Mouse (Mus musculus): ENCODE data around the gene Zfp11. TPM values are rescaled to one million over a fixed set of nuclear protein-coding genes. Genes with fewer than 3 reads are reported as not detected.

Zfp11 gene
- polyA plus RNA-seq (2012; rRNA removed) (0.67 and 0.75 TPM in 2 replicates), polyA plus RNA-seq (2014; fragmentation: Nextera tagmentation; extraction: Ambion mirVana) (0.61 and 0.65 TPM in 2 replicates)

GRCm38 (mm10) chr5:129670036-129670458 is at the start of gene Zfp11:
Zfp11 (minus strand) TSS chr5:129670099.
- H3K9ac ChIP-seq (replicated peaks), result peak within 1 kb of the TSS; percentile 58
- H3K36me3 ChIP-seq (replicated peaks; ENCODE audit: control insufficient read depth, insufficient read depth, low read depth), result no peaks in the 10 kb centered on the region
- 0 out of 4 replicates have a peak, but pooled peaks cover 2% of the 10 kb centered on the region in 2 experiments for H3K4me1 ChIP-seq (replicated peaks; ENCODE audit: control insufficient read depth in 2 of 2, insufficient read depth in 2 of 2, low read length in 1 of 2)
- no peak for TF ChIP-seq CTCF (IDR thresholded peaks at IDR 0.05; ENCODE audit: low read depth)
- no peak for TF ChIP-seq EP300 (IDR thresholded peaks at IDR 0.05; ENCODE audit: low read depth)
- H3K27me3 ChIP-seq (ENCODE audit: control insufficient read depth, insufficient read depth, low read length), result no peaks in the 10 kb centered on the region
- H3K27ac ChIP-seq, result no peak within 1 kb of the TSS
- H3K4me3 ChIP-seq (ENCODE audit: insufficient read depth in 1 of 2, low read depth in 2 of 2, low read length in 2 of 2), result peak within 1 kb of the TSS; percentile 64 to 68
- DNase-seq (ENCODE audit: low read depth in 3 of 3, low spot score in 3 of 3) (peak; percentile 54 to 58 (median 56)), ATAC-seq (ENCODE audit: insufficient read depth) (peak; percentile 82)
- 1% methylated on average over 23 of the region's 23 CpGs for WGBS (ENCODE audit: insufficient replicate concordance)
- peak within 1 kb of the TSS; percentile 74 for H3K4me2 ChIP-seq (ENCODE audit: low read depth)
- no peaks in the 10 kb centered on the region for H3K9me3 ChIP-seq (ENCODE audit: control insufficient read depth, low read length)

- H3K27ac ChIP-seq, result no peak overlapping the region
- no peak for DNase-seq (ENCODE audit: low read depth in 3 of 3, low spot score in 3 of 3)
- no peak overlapping the region for H3K4me2 ChIP-seq (ENCODE audit: low read depth)
Measured at GRCm38 (mm10) chr5:129717016-129717415, 47.1 kb upstream of the Zfp11 start.

GRCm38 (mm10) chr5:129715326-129715861 is 45.5 kb upstream of the Zfp11 start, which contains the start of gene Mrps17:
Mrps17 (plus strand) TSS chr5:129715497.
- Histone ChIP-seq H3K4me1 (replicated peaks; ENCODE audit: control insufficient read depth in 2 of 2, insufficient read depth in 2 of 2, low read length in 1 of 2) (peaks cover 3 to 6% of the 10 kb centered on the region in 2 experiments), H3K4me3 (ENCODE audit: insufficient read depth in 1 of 2, low read depth in 2 of 2, low read length in 2 of 2) (peak within 1 kb of the TSS; percentile 84 to 96), H3K27me3 (ENCODE audit: control insufficient read depth, insufficient read depth, low read length) (no peaks in the 10 kb centered on the region), H3K36me3 (replicated peaks; ENCODE audit: control insufficient read depth, insufficient read depth, low read depth) (peaks cover 23% of the 10 kb centered on the region), H3K4me2 (ENCODE audit: low read depth) (peak within 1 kb of the TSS; percentile 97), H3K9ac (replicated peaks) (peak within 1 kb of the TSS; percentile 72), H3K9me3 (ENCODE audit: control insufficient read depth, low read length) (no peaks in the 10 kb centered on the region), H3K27ac (peak within 1 kb of the TSS; percentile 73)
- 1% methylated on average over 33 of the region's 33 CpGs for WGBS (ENCODE audit: insufficient replicate concordance)
- TF ChIP-seq CTCF (IDR thresholded peaks at IDR 0.05; ENCODE audit: low read depth), result 0 out of 2 replicates have a peak, but pooled peaks have one; percentile 25
- TF ChIP-seq EP300 (IDR thresholded peaks at IDR 0.05; ENCODE audit: low read depth), result no peak
- peak; percentile 93 to 94 (median 94) for DNase-seq (ENCODE audit: low read depth in 3 of 3, low spot score in 3 of 3)
- ATAC-seq (ENCODE audit: insufficient read depth), result peak; percentile 97

More at GRCm38 (mm10) chr5:129717016-129717415, 47.1 kb upstream of the Zfp11 start:
- H3K9ac ChIP-seq (replicated peaks), result no peak overlapping the region
- H3K9me3 ChIP-seq (ENCODE audit: control insufficient read depth, low read length), result no peaks in the 10 kb centered on the region
- H3K27me3 ChIP-seq (ENCODE audit: control insufficient read depth, insufficient read depth, low read length), result no peaks in the 10 kb centered on the region
- no peak for TF ChIP-seq EP300 (IDR thresholded peaks at IDR 0.05; ENCODE audit: low read depth)
- peak; percentile 34; the same call in 1 of the 2 replicates for TF ChIP-seq CTCF (IDR thresholded peaks at IDR 0.05; ENCODE audit: low read depth)
- 70% methylated on average over 9 of the region's 9 CpGs for WGBS (ENCODE audit: insufficient replicate concordance)
- H3K36me3 ChIP-seq (replicated peaks; ENCODE audit: control insufficient read depth, insufficient read depth, low read depth), result peaks cover 23% of the 10 kb centered on the region
- H3K4me3 ChIP-seq (ENCODE audit: insufficient read depth in 1 of 2, low read depth in 2 of 2, low read length in 2 of 2), result no peak overlapping the region
- ATAC-seq (ENCODE audit: insufficient read depth), result no peak
- H3K4me1 ChIP-seq (replicated peaks; ENCODE audit: control insufficient read depth in 2 of 2, insufficient read depth in 2 of 2, low read length in 1 of 2), result peaks cover 3 to 6% of the 10 kb centered on the region in 2 experiments

- Histone ChIP-seq H3K27ac (no peak within 1 kb of the TSS), H3K9me3 (ENCODE audit: control insufficient read depth, low read length) (no peaks in the 10 kb centered on the region), H3K4me2 (ENCODE audit: low read depth) (no peak within 1 kb of the TSS), H3K9ac (replicated peaks) (no peak within 1 kb of the TSS), H3K27me3 (ENCODE audit: control insufficient read depth, insufficient read depth, low read length) (no peaks in the 10 kb centered on the region), H3K36me3 (replicated peaks; ENCODE audit: control insufficient read depth, insufficient read depth, low read depth) (no peaks in the 10 kb centered on the region), H3K4me3 (ENCODE audit: insufficient read depth in 1 of 2, low read depth in 2 of 2, low read length in 2 of 2) (no peak within 1 kb of the TSS), H3K4me1 (replicated peaks; ENCODE audit: control insufficient read depth in 2 of 2, insufficient read depth in 2 of 2, low read length in 1 of 2) (no peaks in the 10 kb centered on the region; a peak in 1 of 4 replicates)
- WGBS (ENCODE audit: insufficient replicate concordance), result 48% methylated on average over 2 of the region's 2 CpGs
- ATAC-seq (ENCODE audit: insufficient read depth), result no peak
- no peak for TF ChIP-seq CTCF (IDR thresholded peaks at IDR 0.05; ENCODE audit: low read depth)
- no peak for TF ChIP-seq EP300 (IDR thresholded peaks at IDR 0.05; ENCODE audit: low read depth)
- no peak for DNase-seq (ENCODE audit: low read depth in 3 of 3, low spot score in 3 of 3)
Measured at GRCm38 (mm10) chr5:129708412-129708811, 38.5 kb upstream of the Zfp11 start, which contains the start of gene Sept14. Sept14 (minus strand) TSS chr5:129708512.

GRCm38 (mm10) chr5:129703368-129703767 is 33.5 kb upstream of the Zfp11 start:
- ATAC-seq (ENCODE audit: insufficient read depth) (no peak), DNase-seq (ENCODE audit: low read depth in 3 of 3, low spot score in 3 of 3) (no peak)
- H3K4me1 ChIP-seq (replicated peaks; ENCODE audit: control insufficient read depth in 2 of 2, insufficient read depth in 2 of 2, low read length in 1 of 2), result no peaks in the 10 kb centered on the region; a peak in 2 of 4 replicates
- H3K9ac ChIP-seq (replicated peaks), result no peak overlapping the region
- no peaks in the 10 kb centered on the region for H3K36me3 ChIP-seq (replicated peaks; ENCODE audit: control insufficient read depth, insufficient read depth, low read depth)
- no peak overlapping the region for H3K4me2 ChIP-seq (ENCODE audit: low read depth)
- H3K27me3 ChIP-seq (ENCODE audit: control insufficient read depth, insufficient read depth, low read length), result no peaks in the 10 kb centered on the region
- no peak overlapping the region for H3K27ac ChIP-seq
- no peaks in the 10 kb centered on the region for H3K9me3 ChIP-seq (ENCODE audit: control insufficient read depth, low read length)
- H3K4me3 ChIP-seq (ENCODE audit: insufficient read depth in 1 of 2, low read depth in 2 of 2, low read length in 2 of 2), result no peak overlapping the region
- no peak for TF ChIP-seq CTCF (IDR thresholded peaks at IDR 0.05; ENCODE audit: low read depth)
- no peak for TF ChIP-seq EP300 (IDR thresholded peaks at IDR 0.05; ENCODE audit: low read depth)
